Mouse (Mus musculus) stomach, embryonic 15.5 days (tissue): Measurements from ENCODE around the gene Ccdc153. TPM values are rescaled to one million over a fixed set of nuclear protein-coding genes. Genes with fewer than 3 reads are reported as not detected.

ENCODE experiments used
- ATAC-seq: fragments of 200-750 bp; cut with Nextera tagmentation; 2 replicates; pipeline ENCODE4 v1.8.0; 2017; ENCODE audit warnings: low read depth, moderate number of reproducible peaks, moderate TSS enrichment; ENCODE audit not compliant: insufficient read depth, low FRiP score
- H3K27ac ChIP-seq: fragments of 300-500 bp; sonication (generic); 2 replicates; pipeline ENCODE4 v1.5.1; 2015; ENCODE audit warnings: mild to moderate bottlenecking, inconsistent platforms
- H3K27me3 ChIP-seq: fragments of 300-500 bp; sonication (generic); replicated peaks from 2 replicates; pipeline ENCODE4 v1.6.1; 2015; ENCODE audit warnings: inconsistent platforms
- H3K36me3 ChIP-seq: fragments of 300-500 bp; sonication (generic); 2 replicates; pipeline ENCODE4 v1.6.1; 2015; ENCODE audit warnings: inconsistent platforms
- H3K4me1 ChIP-seq: fragments of 300-500 bp; sonication (generic); 2 replicates; pipeline ENCODE4 v1.6.1; 2015; ENCODE audit warnings: inconsistent platforms
- H3K4me2 ChIP-seq: fragments of 300-500 bp; sonication (generic); 2 replicates; pipeline ENCODE4 v1.6.1; 2015; ENCODE audit warnings: mild to moderate bottlenecking, inconsistent platforms
- H3K4me3 ChIP-seq: fragments of 300-500 bp; sonication (generic); replicated peaks from 2 replicates; pipeline ENCODE4 v1.5.1; 2015; ENCODE audit warnings: inconsistent platforms
- H3K9ac ChIP-seq: fragments of 300-500 bp; sonication (generic); 2 replicates; pipeline ENCODE4 v1.6.1; 2015; ENCODE audit warnings: inconsistent platforms
- H3K9me3 ChIP-seq: fragments of 300-500 bp; sonication (generic); 2 replicates; pipeline ENCODE4 v1.6.1; 2016; ENCODE audit warnings: inconsistent platforms
- WGBS: fragments of 180-500 bp; shearing (Covaris S2); methylation state at CpG from one replicate; pipeline ENCODE4 v1.1.7; 2015; 5-methylcytosine and 5-hydroxymethylcytosine counted together
- polyA plus RNA-seq: library from polyadenylated mRNA; unstranded; fragments of >200 nt; fragmentation: Nextera tagmentation; extraction: Ambion mirVana; gene quantifications from 2 replicates; pipeline ENCODE4 v1.2.1, GENCODE M21; 2015

Ccdc153 gene
- polyA plus RNA-seq, 1 experiment from 2014 or later = 0.23 TPM

- Histone ChIP-seq H3K36me3 (no peaks in the 10 kb centered on the region), H3K27me3 (no peaks in the 10 kb centered on the region), H3K9me3 (no peaks in the 10 kb centered on the region), H3K4me1 (peaks cover 3% of the 10 kb centered on the region; the same call in 1 of the 2 replicates), H3K4me3 (no peak overlapping the region), H3K4me2 (no peak overlapping the region), H3K27ac (no peak overlapping the region; the same call in 1 of the 2 replicates), H3K9ac (no peak overlapping the region)
- ATAC-seq = no peak
- WGBS = 55% methylated on average over 6 of the region's 6 CpGs
Observed at GRCm38 (mm10) chr9:44225993-44226392, 14.5 kb upstream of the Ccdc153 start.

- peak overlapping the region; percentile 65; the same call in 1 of the 2 replicates for H3K4me2 ChIP-seq
- H3K27me3 ChIP-seq = no peaks in the 10 kb centered on the region
- no peak overlapping the region for H3K9ac ChIP-seq
- no peak overlapping the region for H3K27ac ChIP-seq
- ATAC-seq = no peak
- no peak overlapping the region for H3K4me3 ChIP-seq
- H3K36me3 ChIP-seq = no peaks in the 10 kb centered on the region
- peaks cover 15% of the 10 kb centered on the region; the same call in 1 of the 2 replicates for H3K4me1 ChIP-seq
- no peaks in the 10 kb centered on the region for H3K9me3 ChIP-seq
Observed at GRCm38 (mm10) chr9:44231609-44232008, 8.9 kb upstream of the Ccdc153 start.

GRCm38 (mm10) chr9:44233021-44233801 lies 7.3 kb upstream of the Ccdc153 start:
- Histone ChIP-seq H3K4me1 (peaks cover 15% of the 10 kb centered on the region; the same call in 1 of the 2 replicates), H3K4me3 (peak overlapping the region; percentile 56), H3K27me3 (no peaks in the 10 kb centered on the region), H3K4me2 (peak overlapping the region; percentile 65), H3K36me3 (no peaks in the 10 kb centered on the region), H3K9ac (peak overlapping the region; percentile 56), H3K9me3 (no peaks in the 10 kb centered on the region), H3K27ac (peak overlapping the region; percentile 86)
- WGBS = under 1% methylated on average over 40 of the region's 40 CpGs
- peak; percentile 67 for ATAC-seq

GRCm38 (mm10) chr9:44233802-44234478 lies 6.5 kb upstream of the Ccdc153 start, which contains the start of gene Cbl:
Gene Cbl (minus strand): TSS chr9:44234049.
- H3K27ac ChIP-seq = peak within 1 kb of the TSS; percentile 86
- H3K9me3 ChIP-seq = no peaks in the 10 kb centered on the region
- H3K36me3 ChIP-seq = no peaks in the 10 kb centered on the region
- under 1% methylated on average over 74 of the region's 76 CpGs for WGBS
- H3K27me3 ChIP-seq = no peaks in the 10 kb centered on the region
- ATAC-seq = peak; percentile 94
- peaks cover 15% of the 10 kb centered on the region; the same call in 1 of the 2 replicates for H3K4me1 ChIP-seq
- peak within 1 kb of the TSS; percentile 56 for H3K4me3 ChIP-seq
- H3K4me2 ChIP-seq = peak within 1 kb of the TSS; percentile 65
- H3K9ac ChIP-seq = peak within 1 kb of the TSS; percentile 56

DNA sequence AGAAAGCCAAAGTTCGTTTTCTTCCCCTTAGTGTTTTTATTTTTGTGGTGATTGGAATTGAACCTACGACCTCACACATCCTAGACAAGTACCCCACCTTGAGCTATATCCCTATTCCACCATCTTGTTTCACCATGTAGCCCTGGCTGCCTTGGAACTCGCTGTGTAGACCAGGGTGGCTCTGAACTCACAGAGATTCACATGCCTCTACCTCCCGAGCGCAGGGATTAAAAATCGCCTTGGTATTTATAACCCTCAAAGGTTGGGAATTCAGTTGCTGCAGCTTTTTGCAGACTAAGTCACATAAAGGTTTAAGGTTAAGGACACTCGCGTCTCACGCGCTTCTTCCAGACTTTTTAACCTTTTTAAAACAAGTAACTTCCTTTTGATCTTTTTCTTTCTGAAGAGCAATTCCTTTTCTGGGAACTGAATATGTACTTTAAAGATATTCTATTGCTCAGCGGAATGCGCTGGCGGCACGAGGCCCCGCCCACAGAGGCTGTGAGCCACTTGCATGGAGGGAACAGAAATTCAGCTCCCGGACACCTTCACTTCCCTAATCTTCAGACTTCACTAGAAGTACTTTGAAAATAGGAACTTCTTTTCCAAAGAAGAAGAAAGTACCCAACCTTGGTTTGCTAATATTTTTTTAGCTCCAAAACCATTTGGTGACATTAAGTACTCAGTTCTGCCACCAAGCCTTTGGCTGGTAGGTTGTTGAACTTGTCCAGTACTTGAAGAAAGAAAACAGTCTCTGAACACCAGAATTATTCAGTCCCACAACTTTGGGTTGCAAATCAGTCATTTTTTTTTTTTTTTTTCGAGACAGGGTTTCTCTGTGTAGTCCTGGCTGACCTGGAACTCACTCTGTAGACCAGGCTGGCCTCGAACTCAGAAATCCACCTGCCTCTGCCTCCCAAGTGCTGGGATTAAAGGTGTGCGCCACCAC lies 5.7 kb upstream of the Ccdc153 start:
- Histone ChIP-seq H3K27ac (peak overlapping the region; percentile 78; the same call in 1 of the 2 replicates), H3K9ac (no peak overlapping the region), H3K4me1 (peaks cover 15% of the 10 kb centered on the region), H3K4me3 (peak overlapping the region; percentile 56), H3K4me2 (peak overlapping the region; percentile 57), H3K9me3 (no peaks in the 10 kb centered on the region), H3K27me3 (no peaks in the 10 kb centered on the region), H3K36me3 (no peaks in the 10 kb centered on the region)
- ATAC-seq = no peak
- 19% methylated on average over 19 of the region's 19 CpGs for WGBS

- WGBS = 52% methylated on average over 4 of the region's 4 CpGs
- Histone ChIP-seq H3K36me3 (no peaks in the 10 kb centered on the region), H3K4me3 (no peak overlapping the region), H3K9me3 (no peaks in the 10 kb centered on the region), H3K27me3 (0 out of 2 replicates have a peak, but pooled peaks cover 3% of the 10 kb centered on the region), H3K9ac (no peak overlapping the region), H3K4me2 (no peak overlapping the region), H3K27ac (no peak overlapping the region), H3K4me1 (peaks cover 9% of the 10 kb centered on the region)
- no peak for ATAC-seq
Observed at GRCm38 (mm10) chr9:44236601-44237000, 3.9 kb upstream of the Ccdc153 start.

GRCm38 (mm10) chr9:44237128-44237527 lies 3.3 kb upstream of the Ccdc153 start:
- H3K4me3 ChIP-seq = no peak overlapping the region
- ATAC-seq = no peak
- H3K4me2 ChIP-seq = no peak overlapping the region
- WGBS = 74% methylated on average over 4 of the region's 4 CpGs
- H3K9me3 ChIP-seq = no peaks in the 10 kb centered on the region
- H3K36me3 ChIP-seq = no peaks in the 10 kb centered on the region
- 0 out of 2 replicates have a peak, but pooled peaks cover 3% of the 10 kb centered on the region for H3K27me3 ChIP-seq
- H3K27ac ChIP-seq = no peak overlapping the region
- H3K9ac ChIP-seq = no peak overlapping the region
- H3K4me1 ChIP-seq = peaks cover 3% of the 10 kb centered on the region; the same call in 1 of the 2 replicates

DNA sequence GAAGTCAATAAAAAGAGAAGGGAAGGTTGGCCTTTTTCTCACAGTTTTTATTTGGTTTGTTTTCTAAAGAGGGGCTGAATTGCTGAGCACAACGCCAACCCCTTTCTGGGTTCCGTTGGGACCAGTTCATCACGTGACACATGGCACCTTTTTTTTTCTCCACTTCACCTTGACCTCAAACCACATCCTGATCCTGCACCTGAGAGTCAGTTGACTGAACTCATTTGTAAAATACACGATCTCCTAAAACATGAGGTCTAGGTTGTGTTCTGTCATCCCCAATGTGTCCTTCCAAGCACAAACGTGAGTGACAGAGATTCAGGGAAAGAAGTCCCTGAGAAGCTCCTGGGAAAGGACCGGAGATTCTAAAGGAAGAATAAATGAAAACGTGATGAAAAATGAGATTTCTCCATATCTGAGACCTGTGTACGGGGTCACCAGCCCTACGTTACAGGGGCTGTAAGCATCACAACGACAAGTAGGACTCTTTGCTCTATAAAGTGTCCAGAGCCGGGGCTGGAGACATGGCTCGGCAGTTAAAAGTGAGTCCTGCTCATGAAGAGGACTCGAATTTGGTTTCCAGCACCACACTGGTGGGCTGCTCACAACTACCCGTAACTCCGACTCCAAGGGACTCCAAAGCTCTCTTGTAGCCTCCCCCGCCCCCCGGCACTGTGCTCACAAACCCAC lies 1.8 kb upstream of the Ccdc153 start:
- H3K4me3 ChIP-seq = no peak overlapping the region
- no peaks in the 10 kb centered on the region for H3K9me3 ChIP-seq
- no peak overlapping the region for H3K9ac ChIP-seq
- H3K27ac ChIP-seq = no peak overlapping the region
- no peak for ATAC-seq
- no peak overlapping the region for H3K4me2 ChIP-seq
- 0 out of 2 replicates have a peak, but pooled peaks cover 3% of the 10 kb centered on the region for H3K27me3 ChIP-seq
- no peaks in the 10 kb centered on the region; the same call in 1 of the 2 replicates for H3K4me1 ChIP-seq
- no peaks in the 10 kb centered on the region for H3K36me3 ChIP-seq
- whole genome bisulfite sequencing = 82% methylated on average over 17 of the region's 17 CpGs

DNA sequence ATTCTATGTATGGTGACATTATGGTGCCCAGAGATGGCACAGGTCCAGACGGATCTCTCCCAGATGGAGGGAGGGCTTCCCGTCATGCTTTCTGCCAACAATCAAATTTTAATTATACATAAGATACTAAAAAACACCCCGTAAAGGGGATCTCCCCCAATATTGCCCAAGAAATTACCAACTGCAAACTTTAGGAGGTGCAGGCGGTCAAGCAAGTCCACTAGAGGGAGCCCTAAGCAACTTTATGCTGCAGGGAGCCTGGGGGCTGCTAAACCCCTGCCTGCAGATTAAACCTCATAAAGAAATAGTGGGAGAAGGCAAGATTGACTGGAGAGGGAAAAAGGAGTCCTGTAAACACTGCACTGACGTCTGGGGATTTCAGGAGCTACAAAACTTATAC lies 1.0 kb upstream of the Ccdc153 start:
- Histone ChIP-seq H3K27me3 (0 out of 2 replicates have a peak, but pooled peaks cover 3% of the 10 kb centered on the region), H3K9me3 (no peaks in the 10 kb centered on the region), H3K4me1 (no peaks in the 10 kb centered on the region; the same call in 1 of the 2 replicates), H3K4me2 (no peak overlapping the region), H3K9ac (no peak overlapping the region), H3K27ac (no peak overlapping the region), H3K4me3 (no peak overlapping the region), H3K36me3 (no peaks in the 10 kb centered on the region)
- ATAC-seq = no peak
- WGBS = 12% methylated on average over 5 of the region's 5 CpGs

DNA sequence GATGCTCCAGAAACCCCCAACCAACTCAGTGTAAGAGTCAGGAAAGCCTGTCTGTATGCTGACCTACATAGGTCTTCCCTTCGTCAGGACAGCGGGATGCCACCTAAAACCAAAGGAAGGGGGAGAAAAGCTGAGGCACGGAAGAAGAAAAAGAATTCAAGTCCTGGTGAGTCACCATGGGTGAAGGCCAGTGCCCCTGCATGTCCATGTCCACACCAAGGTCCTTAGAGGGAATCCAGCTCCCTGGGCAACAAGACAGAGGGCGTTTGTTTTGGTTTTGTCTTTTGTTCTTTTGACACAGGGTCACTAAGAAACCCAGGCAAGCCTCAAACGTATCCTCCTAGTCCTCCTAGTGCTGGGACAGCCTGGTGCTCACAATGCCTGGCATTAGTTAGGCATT lies 435 bp downstream of the Ccdc153 start:
- H3K4me1 ChIP-seq = no peaks in the 10 kb centered on the region; the same call in 1 of the 2 replicates
- H3K27ac ChIP-seq = no peak overlapping the region
- no peak for ATAC-seq
- WGBS = 59% methylated on average over 5 of the region's 5 CpGs
- H3K4me2 ChIP-seq = no peak overlapping the region
- H3K4me3 ChIP-seq = no peak overlapping the region
- H3K9ac ChIP-seq = no peak overlapping the region
- no peaks in the 10 kb centered on the region for H3K36me3 ChIP-seq
- no peaks in the 10 kb centered on the region for H3K9me3 ChIP-seq
- 0 out of 2 replicates have a peak, but pooled peaks cover 3% of the 10 kb centered on the region for H3K27me3 ChIP-seq

DNA sequence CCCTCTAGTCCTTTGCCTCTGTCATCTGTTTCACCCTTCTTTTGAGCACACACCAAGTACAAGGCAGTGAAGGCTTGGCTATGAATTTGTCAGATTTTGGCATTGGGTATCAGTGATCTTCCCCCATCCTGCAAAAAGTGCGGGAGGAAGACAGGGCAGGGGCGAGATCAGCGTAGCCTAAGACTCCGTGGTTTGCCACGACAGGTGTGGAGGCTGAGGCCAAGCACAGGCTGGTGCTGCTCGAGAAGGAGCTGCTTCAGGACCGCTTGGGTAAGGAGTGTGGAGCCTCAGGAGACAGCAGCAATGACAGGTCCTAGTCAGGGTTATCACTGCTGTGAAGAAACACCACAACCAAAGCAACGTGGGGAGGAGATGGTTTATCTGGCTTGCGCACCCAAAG lies 942 bp downstream of the Ccdc153 start:
- ATAC-seq = no peak
- H3K27me3 ChIP-seq = 0 out of 2 replicates have a peak, but pooled peaks cover 3% of the 10 kb centered on the region
- WGBS = 64% methylated on average over 9 of the region's 9 CpGs

More for the DNA sequence above, 942 bp downstream of the Ccdc153 start:
- no peak overlapping the region for H3K4me2 ChIP-seq
- no peaks in the 10 kb centered on the region; the same call in 1 of the 2 replicates for H3K4me1 ChIP-seq
- no peak overlapping the region for H3K27ac ChIP-seq
- H3K9ac ChIP-seq = no peak overlapping the region
- no peaks in the 10 kb centered on the region for H3K36me3 ChIP-seq
- H3K4me3 ChIP-seq = no peak overlapping the region
- no peaks in the 10 kb centered on the region for H3K9me3 ChIP-seq
